Mouse (Mus musculus) MEL (cell line): Measurements from ENCODE around the gene Irf3. TPM values are rescaled to one million over a fixed set of nuclear protein-coding genes. Genes with fewer than 3 reads are reported as not detected.

Source experiments
- DNase-seq: peaks from one replicate; pipeline ENCODE4 v3.0.0; 2011; ENCODE audit warnings: low read depth, low spot score
- H3K27ac ChIP-seq: 2 replicates; pipeline ENCODE4 v1.5.1; 2012; ENCODE audit warnings: low read depth, mild to moderate bottlenecking, control low read depth, low read length, moderate library complexity; ENCODE audit not compliant: control insufficient read depth
- H3K27me3 ChIP-seq, 2 experiments: fragments of 150-350 bp in 1 of 2; sonication (generic) in 1 of 2; 2 replicates each; pipeline ENCODE4 v1.6.1; 2012; ENCODE audit warnings: low read length in 2 of 2, mild to moderate bottlenecking in 2 of 2, improper control_type of control experiment in 1 of 2, moderate library complexity in 1 of 2; ENCODE audit not compliant: insufficient read depth in 2 of 2, control insufficient read depth in 1 of 2
- H3K36me3 ChIP-seq, 2 experiments: 2 replicates each; pipeline ENCODE4 v1.6.1; 2012 to 2014; ENCODE audit warnings: low read length in 2 of 2, improper control_type of control experiment in 1 of 2, inconsistent platforms in 1 of 2, mild to moderate bottlenecking in 1 of 2; ENCODE audit not compliant: insufficient read depth in 2 of 2, control insufficient read depth in 1 of 2
- H3K4me1 ChIP-seq, 2 experiments: fragments of 150-350 bp in 1 of 2; sonication (generic) in 1 of 2; 2 replicates each; pipeline ENCODE4 v1.6.1; 2012; ENCODE audit warnings: low read length in 2 of 2, improper control_type of control experiment in 1 of 2, mild to moderate bottlenecking in 1 of 2; ENCODE audit not compliant: insufficient read depth in 2 of 2, control insufficient read depth in 1 of 2
- H3K4me3 ChIP-seq, 2 experiments: fragments of 150-350 bp in 1 of 2; sonication (generic) in 1 of 2; 2 replicates each; pipeline ENCODE4 v1.5.1; 2012; ENCODE audit warnings: low read depth in 2 of 2, low read length in 2 of 2, mild to moderate bottlenecking in 2 of 2, moderate library complexity in 2 of 2, control low read depth in 1 of 2, improper control_type of control experiment in 1 of 2; ENCODE audit not compliant: control insufficient read depth in 1 of 2, insufficient read depth in 1 of 2
- H3K79me2 ChIP-seq: 2 replicates; pipeline ENCODE4 v1.6.1; 2012; ENCODE audit warnings: mild to moderate bottlenecking, low read length, moderate library complexity; ENCODE audit not compliant: control insufficient read depth, poor library complexity, insufficient read depth
- H3K9ac ChIP-seq: 2 replicates; pipeline ENCODE4 v1.6.1; 2012; ENCODE audit warnings: low read depth, mild to moderate bottlenecking, control low read depth, low read length, moderate library complexity; ENCODE audit not compliant: control insufficient read depth, poor library complexity, severe bottlenecking
- H3K9me3 ChIP-seq: fragments of 150-350 bp; sonication (generic); replicated peaks from 2 replicates; pipeline ENCODE4 v1.6.1; 2012; ENCODE audit warnings: mild to moderate bottlenecking, low read length, improper control_type of control experiment, moderate library complexity; ENCODE audit not compliant: insufficient read depth
- CTCF ChIP-seq, 3 experiments: IDR thresholded peaks in 2 of 3; conservative IDR thresholded peaks in 1 of 3; 2 replicates each; pipeline ENCODE4 v1.5.1; 2011 to 2012; ENCODE audit warnings: low read length in 3 of 3, low read depth in 2 of 3, mild to moderate bottlenecking in 2 of 3, improper control_type of control experiment in 1 of 3, inconsistent platforms in 1 of 3, mixed read lengths in 1 of 3, moderate library complexity in 1 of 3; ENCODE audit not compliant: control insufficient read depth in 1 of 3, insufficient read depth in 1 of 3, poor library complexity in 1 of 3, severe bottlenecking in 1 of 3
- E2F4 ChIP-seq: IDR thresholded peaks from 2 replicates; pipeline ENCODE4 v1.6.1; 2011; ENCODE audit warnings: low read depth, low read length, improper control_type of control experiment, borderline replicate concordance
- ELF1 ChIP-seq: IDR thresholded peaks from 2 replicates; pipeline ENCODE4 v1.6.1; 2014; ENCODE audit warnings: low read depth, mild to moderate bottlenecking, inconsistent platforms, low read length, improper control_type of control experiment, moderate library complexity
- EP300 ChIP-seq, 2 experiments: IDR thresholded peaks; 2 replicates each; pipeline ENCODE4 v1.6.1; 2011; ENCODE audit warnings: improper control_type of control experiment in 2 of 2, low read length in 2 of 2, low read depth in 1 of 2, mild to moderate bottlenecking in 1 of 2
- ETS1 ChIP-seq: IDR thresholded peaks from 2 replicates; pipeline ENCODE4 v1.6.1; 2012; ENCODE audit warnings: low read depth, mild to moderate bottlenecking, inconsistent platforms, low read length, improper control_type of control experiment, moderate library complexity
- GABPA ChIP-seq: IDR thresholded peaks from 2 replicates; pipeline ENCODE4 v1.6.1; 2012; ENCODE audit warnings: low read depth, mild to moderate bottlenecking, inconsistent platforms, low read length, improper control_type of control experiment, moderate library complexity
- GATA1 ChIP-seq: IDR thresholded peaks from 2 replicates; pipeline ENCODE4 v1.6.1; 2011; ENCODE audit warnings: low read depth, low read length, improper control_type of control experiment
- HCFC1 ChIP-seq: IDR thresholded peaks from 2 replicates; pipeline ENCODE4 v1.6.1; 2012; ENCODE audit warnings: low read depth, mild to moderate bottlenecking, inconsistent platforms, low read length, improper control_type of control experiment, moderate library complexity
- JUND ChIP-seq: IDR thresholded peaks from 2 replicates; pipeline ENCODE4 v1.6.1; 2011; ENCODE audit warnings: low read depth, mild to moderate bottlenecking, improper control_type of control experiment, low read length
- KAT2A ChIP-seq: conservative IDR thresholded peaks from 2 replicates; pipeline ENCODE4 v1.6.1; 2012; ENCODE audit warnings: low read depth, low read length, improper control_type of control experiment, inconsistent platforms
- MAFK ChIP-seq: IDR thresholded peaks from 2 replicates; pipeline ENCODE4 v1.6.1; 2011; ENCODE audit warnings: low read depth, mild to moderate bottlenecking, low read length, improper control_type of control experiment, borderline replicate concordance
- MAX ChIP-seq: IDR thresholded peaks from 2 replicates; pipeline ENCODE4 v1.6.1; 2011; ENCODE audit warnings: low read length, improper control_type of control experiment
- MAZ ChIP-seq: IDR thresholded peaks from 2 replicates; pipeline ENCODE4 v1.6.1; 2012; ENCODE audit warnings: low read depth, mild to moderate bottlenecking, inconsistent platforms, low read length, improper control_type of control experiment
- MYB ChIP-seq: IDR thresholded peaks from 2 replicates; pipeline ENCODE4 v1.6.1; 2011; ENCODE audit warnings: mild to moderate bottlenecking, low read depth, low read length, improper control_type of control experiment
- MYC ChIP-seq: IDR thresholded peaks from 2 replicates; pipeline ENCODE4 v1.6.1; 2011; ENCODE audit warnings: low read depth, mild to moderate bottlenecking, low read length, improper control_type of control experiment, moderate library complexity
- NRF1 ChIP-seq: IDR thresholded peaks from 2 replicates; pipeline ENCODE4 v1.6.1; 2014; ENCODE audit warnings: low read depth, mild to moderate bottlenecking, inconsistent platforms, low read length, improper control_type of control experiment, moderate library complexity; ENCODE audit not compliant: poor library complexity, insufficient read depth, severe bottlenecking
- POLR2A ChIP-seq, 2 experiments: IDR thresholded peaks; 2 replicates each; pipeline ENCODE4 v1.6.1; 2011 to 2012; ENCODE audit warnings: low read length in 2 of 2, mild to moderate bottlenecking in 2 of 2, control low read depth in 1 of 2, improper control_type of control experiment in 1 of 2, low read depth in 1 of 2, moderate library complexity in 1 of 2; ENCODE audit not compliant: control insufficient read depth in 1 of 2, insufficient read depth in 1 of 2, poor library complexity in 1 of 2
- POLR2AphosphoS2 ChIP-seq: IDR thresholded peaks from 2 replicates; pipeline ENCODE4 v1.6.1; 2011; ENCODE audit warnings: low read length, improper control_type of control experiment
- POLR2AphosphoS5 ChIP-seq: IDR thresholded peaks from 2 replicates; pipeline ENCODE4 v1.6.1; 2012; ENCODE audit warnings: low read depth, borderline replicate concordance, mild to moderate bottlenecking, inconsistent platforms, low read length, moderate library complexity, mixed read lengths
- RAD21 ChIP-seq: IDR thresholded peaks from 2 replicates; pipeline ENCODE4 v1.6.1; 2011; ENCODE audit warnings: mild to moderate bottlenecking, low read depth, low read length, improper control_type of control experiment
- RCOR1 ChIP-seq: IDR thresholded peaks from 2 replicates; pipeline ENCODE4 v1.6.1; 2012; ENCODE audit warnings: low read depth, mild to moderate bottlenecking, inconsistent platforms, low read length, improper control_type of control experiment
- SIN3A ChIP-seq: IDR thresholded peaks from 2 replicates; pipeline ENCODE4 v1.6.1; 2012; ENCODE audit warnings: low read length, improper control_type of control experiment, inconsistent platforms
- TAL1 ChIP-seq: IDR thresholded peaks from 2 replicates; pipeline ENCODE4 v1.6.1; 2012; ENCODE audit warnings: mild to moderate bottlenecking, inconsistent platforms, low read length, moderate library complexity, mixed read lengths
- TBP ChIP-seq: IDR thresholded peaks from 2 replicates; pipeline ENCODE4 v1.8.0; 2011; ENCODE audit warnings: low read depth, low read length, improper control_type of control experiment
- TCF12 ChIP-seq: IDR thresholded peaks from 2 replicates; pipeline ENCODE4 v1.6.1; 2014; ENCODE audit warnings: low read depth, mild to moderate bottlenecking, inconsistent platforms, low read length, improper control_type of control experiment, moderate library complexity
- UBTF ChIP-seq: IDR thresholded peaks from 2 replicates; pipeline ENCODE4 v1.6.1; 2012; ENCODE audit warnings: low read depth, mild to moderate bottlenecking, inconsistent platforms, low read length, improper control_type of control experiment, moderate library complexity, borderline replicate concordance; ENCODE audit not compliant: insufficient read depth
- ZKSCAN1 ChIP-seq: IDR thresholded peaks from 2 replicates; pipeline ENCODE4 v1.6.1; 2012; ENCODE audit warnings: low read depth, mild to moderate bottlenecking, inconsistent platforms, low read length, improper control_type of control experiment, moderate library complexity
- ZMIZ1 ChIP-seq: IDR thresholded peaks from 2 replicates; pipeline ENCODE4 v1.6.1; 2012; ENCODE audit warnings: low read depth, mild to moderate bottlenecking, inconsistent platforms, low read length, improper control_type of control experiment, moderate library complexity
- ZNF384 ChIP-seq: IDR thresholded peaks from 2 replicates; pipeline ENCODE4 v1.6.1; 2012; ENCODE audit warnings: low read depth, mild to moderate bottlenecking, inconsistent platforms, low read length, improper control_type of control experiment
- polyA plus RNA-seq, 2 experiments: library from polyadenylated mRNA; stranded (reverse) in 1 of 2; unstranded in 1 of 2; fragments of >175 nt in 1 of 2; fragments of >200 nt in 1 of 2; gene quantifications; 2 replicates each; pipeline versions ENCODE4 v1.2.1 to v1.2.4; 2012; ENCODE audit warnings: low replicate concordance in 2 of 2, low read depth in 1 of 2; ENCODE audit not compliant: insufficient read length in 2 of 2, insufficient read depth in 1 of 2, missing spikeins in 1 of 2
- total RNA-seq: library from RNA; depleted of rRNA; stranded (reverse); fragments of 300-350 nt; gene quantifications from 2 replicates; pipeline ENCODE4 v1.2.3, GENCODE M21; 2012

Gene Irf3
- total and polyA plus RNA-seq, 3 experiments = 82.1 to 83.4 TPM; not detected in 1

DNA sequence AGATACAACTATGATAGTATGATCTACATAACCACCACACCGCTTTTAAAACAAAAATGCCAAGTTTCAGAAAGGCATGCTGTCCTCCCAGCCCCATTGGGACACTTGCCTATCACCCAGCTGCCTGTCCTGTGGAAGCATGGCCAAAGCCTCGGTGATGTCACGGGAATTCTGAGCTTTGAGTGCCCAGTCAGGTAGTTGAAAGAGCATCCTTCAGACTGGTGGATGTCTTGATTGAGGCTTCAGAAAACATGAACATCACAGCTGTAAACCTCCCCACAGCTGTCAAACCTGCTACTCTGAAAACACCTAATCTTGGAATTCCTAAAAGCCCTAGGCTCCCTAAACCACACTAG, 16.6 kb downstream of the Irf3 start:
- peaks cover 4 to 24% of the 10 kb centered on the region in 2 experiments for H3K4me1 ChIP-seq
- no peaks in the 10 kb centered on the region for H3K27me3 ChIP-seq
- peaks cover 16% of the 10 kb centered on the region for H3K79me2 ChIP-seq
- no peak for DNase-seq
- no peak for TF ChIP-seq POLR2AphosphoS2
- TF ChIP-seq JUND = no peak
- no peak for TF ChIP-seq TBP
- no peak for TF ChIP-seq UBTF
- no peak for TF ChIP-seq POLR2AphosphoS5
- TF ChIP-seq RCOR1 = no peak
- no peak for TF ChIP-seq NRF1
- TF ChIP-seq MYC = no peak
- no peak overlapping the region for H3K27ac ChIP-seq
- H3K4me3 ChIP-seq = no peak overlapping the region
- no peaks in the 10 kb centered on the region for H3K9me3 ChIP-seq
- no peak overlapping the region for H3K9ac ChIP-seq
- peaks cover 4 to 17% of the 10 kb centered on the region in 2 experiments for H3K36me3 ChIP-seq

DNA sequence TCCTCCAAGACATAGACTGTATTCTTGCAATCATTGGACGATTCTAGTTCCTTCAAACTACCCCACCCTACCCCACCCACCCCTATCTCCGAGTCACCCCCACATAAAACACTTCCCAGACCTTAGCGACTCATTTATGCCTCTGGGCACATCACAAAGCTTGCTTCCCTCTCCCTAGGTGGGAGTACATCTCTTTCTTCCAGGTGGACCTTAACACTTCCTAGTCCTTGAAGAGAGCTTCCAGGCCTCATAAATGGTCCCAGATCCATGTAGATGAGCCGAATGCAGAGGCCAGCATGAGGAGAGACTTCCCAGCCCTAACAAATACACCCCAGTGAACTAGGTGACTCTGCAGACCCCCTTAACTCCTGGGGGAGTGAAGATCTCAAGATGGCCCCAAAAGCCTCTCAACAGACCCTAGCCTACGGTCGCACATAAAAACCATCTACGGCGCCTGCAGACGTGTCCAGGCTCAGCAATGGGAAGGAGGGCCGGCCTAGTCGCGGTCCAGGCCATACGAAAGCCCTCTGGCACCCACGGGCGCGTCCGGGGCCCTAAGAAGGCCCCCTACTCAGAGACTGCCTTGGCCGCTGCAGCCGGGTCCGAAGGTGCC, 18.0 kb downstream of the Irf3 start:
- DNase-seq = peak; percentile 82
- Histone ChIP-seq H3K27me3 (no peaks in the 10 kb centered on the region), H3K36me3 (peaks cover 3 to 17% of the 10 kb centered on the region in 2 experiments), H3K9ac (peak overlapping the region; percentile 97), H3K4me1 (peaks cover 4 to 25% of the 10 kb centered on the region in 2 experiments), H3K4me3 (peak overlapping the region; percentile 85 to 93), H3K79me2 (peaks cover 16% of the 10 kb centered on the region), H3K27ac (peak overlapping the region; percentile 96), H3K9me3 (no peaks in the 10 kb centered on the region)
- TF ChIP-seq MAFK = no peak
- no peak for TF ChIP-seq JUND
- TF ChIP-seq E2F4 = 0 out of 2 replicates have a peak, but pooled peaks have one; percentile 36
- 0 out of 2 replicates have a peak, but pooled peaks have one; percentile 11 for TF ChIP-seq MYB
- TF ChIP-seq ZMIZ1 = peak; percentile 94
- TF ChIP-seq TBP = peak; percentile 95
- TF ChIP-seq TCF12 = 0 out of 2 replicates have a peak, but pooled peaks have one; percentile 39
- TF ChIP-seq HCFC1 = peak; percentile 41
- TF ChIP-seq KAT2A = no peak
- no peak for TF ChIP-seq TAL1
- no peak for TF ChIP-seq MAX
- TF ChIP-seq RCOR1 = peak; percentile 8; the same call in 1 of the 2 replicates
- no peak for TF ChIP-seq GATA1
- no peak for TF ChIP-seq ZKSCAN1
- peak; percentile 56 to 94; a peak in 3 of 4 replicates for TF ChIP-seq POLR2A (IDR thresholded peaks at IDR 0.05; ENCODE audit: control insufficient read depth in 1 of 2, insufficient read depth in 1 of 2, low read depth in 1 of 2, low read length in 2 of 2, poor library complexity in 1 of 2)
- no peak for TF ChIP-seq ZNF384
- TF ChIP-seq ELF1 = 0 out of 2 replicates have a peak, but pooled peaks have one; percentile 15
- TF ChIP-seq CTCF (IDR thresholded peaks at IDR 0.05 in 2 of 3, conservative IDR thresholded peaks at IDR 0.05 in 1 of 3; ENCODE audit: control insufficient read depth in 1 of 3, insufficient read depth in 1 of 3, low read depth in 2 of 3, low read length in 3 of 3, poor library complexity in 1 of 3, severe bottlenecking in 1 of 3) = no peak
- TF ChIP-seq MYC = no peak
- peak; percentile 68; the same call in 1 of the 2 replicates for TF ChIP-seq SIN3A
- peak; percentile 7 to 36; a peak in 1 of 4 replicates for TF ChIP-seq EP300 (IDR thresholded peaks at IDR 0.05; ENCODE audit: low read depth in 1 of 2, low read length in 2 of 2)
- peak; percentile 88 for TF ChIP-seq POLR2AphosphoS2
- TF ChIP-seq ETS1 = 0 out of 2 replicates have a peak, but pooled peaks have one; percentile 16
- TF ChIP-seq RAD21 = no peak
- no peak for TF ChIP-seq GABPA
- TF ChIP-seq MAZ = 0 out of 2 replicates have a peak, but pooled peaks have one; percentile 18
- TF ChIP-seq POLR2AphosphoS5 = peak; percentile 63; the same call in 1 of the 2 replicates
